Mouse (Mus musculus) erythroblast, embryonic 14.5 days (primary cell): ENCODE measurements around the gene Syndig1.

Experiments
- GATA1 ChIP-seq: IDR thresholded peaks from 2 replicates; pipeline ENCODE4 v1.6.1; 2012; ENCODE audit warnings: low read length, inconsistent platforms, mixed read lengths
- TAL1 ChIP-seq: IDR thresholded peaks from 3 replicates; pipeline ENCODE4 v1.6.1; 2012; ENCODE audit warnings: low read length, inconsistent platforms, mixed read lengths

- TF ChIP-seq GATA1 (no peak), TAL1 (no peak)
Observed at GRCm38 (mm10) chr2:149933247-149933898, 104.4 kb downstream of the Syndig1 start.
